ENCODE assay signal across 7 mouse cellular contexts in genomic region chr6:127887511-127888421, GRCm38 (mm10). TPM values are rescaled to one million over a fixed set of nuclear protein-coding genes. Genes with fewer than 3 reads are reported as not detected.
A peak's percentile ranks its signal among the peaks of the same experiment; 100 is the strongest.
DNase-seq lines count a peak whose midpoint lies in the region; ATAC-seq and TF ChIP-seq lines count a peak whose summit lies in the region.

Gene Tspan11, plus strand, starts transcription at chr6:127887589.

- no peak for TF ChIP-seq CTCF in ES-Bruce4 (IDR thresholded peaks at IDR 0.05; ENCODE audit: low read depth, low read length)

- H3K4me3 ChIP-seq in ES-Bruce4 (ENCODE audit: low read depth, low read length) = peak within 1 kb of the TSS; percentile 85
- peak within 1 kb of the TSS; percentile 51 for H3K4me3 ChIP-seq in forebrain, embryonic 13.5 days
- peak within 1 kb of the TSS; percentile 56 for H3K4me3 ChIP-seq in limb, embryonic 14.5 days (replicated peaks; ENCODE audit: low read length)
- H3K4me3 ChIP-seq in neural tube, embryonic 11.5 days (ENCODE audit: low read depth, low read length) = peak within 1 kb of the TSS; percentile 49

- H3K27me3 ChIP-seq in ES-Bruce4 (ENCODE audit: control insufficient read depth, insufficient read depth, low read length, poor library complexity, severe bottlenecking) = no peaks in the 10 kb centered on the region
- no peaks in the 10 kb centered on the region for H3K27me3 ChIP-seq in forebrain, embryonic 13.5 days
- H3K27me3 ChIP-seq in limb, embryonic 14.5 days (ENCODE audit: control insufficient read depth, insufficient read depth, low read length) = no peaks in the 10 kb centered on the region
- H3K27me3 ChIP-seq in neural tube, embryonic 11.5 days (ENCODE audit: control insufficient read depth, insufficient read depth, low read length) = no peaks in the 10 kb centered on the region

- H3K9me3 ChIP-seq in ES-Bruce4 (replicated peaks; ENCODE audit: control insufficient read depth, insufficient read depth, low read length, poor library complexity, severe bottlenecking) = no peaks in the 10 kb centered on the region
- no peaks in the 10 kb centered on the region for H3K9me3 ChIP-seq in forebrain, embryonic 13.5 days (replicated peaks)
- no peaks in the 10 kb centered on the region for H3K9me3 ChIP-seq in limb, embryonic 14.5 days (ENCODE audit: control insufficient read depth, low read length)
- no peaks in the 10 kb centered on the region for H3K9me3 ChIP-seq in neural tube, embryonic 11.5 days (ENCODE audit: control insufficient read depth, low read length)

- WGBS in forebrain, embryonic 13.5 days = 0% methylated on average over 34 of the region's 36 CpGs
- WGBS in limb, embryonic 14.5 days = 4% methylated on average over 36 of the region's 36 CpGs
- 2% methylated on average over 33 of the region's 36 CpGs for WGBS in neural tube, embryonic 11.5 days

- TF ChIP-seq EP300 in ES-Bruce4 (IDR thresholded peaks at IDR 0.05; ENCODE audit: insufficient read depth, low read depth, low read length) = no peak

- DNase-seq in R1 (ENCODE audit: low read depth, low spot score) = peak; percentile 65
- DNase-seq in heart, postnatal 36 days = peak; percentile 34 to 40
- DNase-seq in limb, embryonic 14.5 days (ENCODE audit: low spot score) = peak; percentile 55
- peak; percentile 63 for DNase-seq in neural tube, embryonic 11.5 days (ENCODE audit: low spot score)
- no peak for DNase-seq in spleen, adult 18-20 months

- no peak for TF ChIP-seq POLR2A in ES-Bruce4 (IDR thresholded peaks at IDR 0.05; ENCODE audit: insufficient read depth, low read length)
- TF ChIP-seq POLR2A in limb, embryonic 14.5 days (IDR thresholded peaks at IDR 0.05; ENCODE audit: borderline replicate concordance, extremely low read depth, insufficient read depth, insufficient read length) = 0 out of 2 replicates have a peak, but pooled peaks have one; percentile 22

- H3K36me3 ChIP-seq in ES-Bruce4 (ENCODE audit: control insufficient read depth, insufficient read depth, low read length, poor library complexity, severe bottlenecking) = no peaks in the 10 kb centered on the region
- H3K36me3 ChIP-seq in forebrain, embryonic 13.5 days (ENCODE audit: poor library complexity, severe bottlenecking) = no peaks in the 10 kb centered on the region
- H3K36me3 ChIP-seq in limb, embryonic 14.5 days (ENCODE audit: control insufficient read depth, insufficient read depth, low read length) = no peaks in the 10 kb centered on the region
- H3K36me3 ChIP-seq in neural tube, embryonic 11.5 days (ENCODE audit: control insufficient read depth, insufficient read depth, low read length) = no peaks in the 10 kb centered on the region

- no peaks in the 10 kb centered on the region for H3K4me1 ChIP-seq in ES-Bruce4 (ENCODE audit: control insufficient read depth, insufficient read depth, low read length)
- peaks cover 30% of the 10 kb centered on the region for H3K4me1 ChIP-seq in forebrain, embryonic 13.5 days
- H3K4me1 ChIP-seq in limb, embryonic 14.5 days (ENCODE audit: control insufficient read depth, insufficient read depth, low read length) = peaks cover 16% of the 10 kb centered on the region
- H3K4me1 ChIP-seq in neural tube, embryonic 11.5 days (ENCODE audit: control insufficient read depth, insufficient read depth, low read length) = peaks cover 9% of the 10 kb centered on the region

- peak; percentile 86 for ATAC-seq in forebrain, embryonic 13.5 days
- peak; percentile 65 for ATAC-seq in limb, embryonic 14.5 days (ENCODE audit: low FRiP score, low read depth)
- ATAC-seq in neural tube, embryonic 11.5 days (ENCODE audit: insufficient read depth, low FRiP score, low TSS enrichment) = peak; percentile 69

- H3K9ac ChIP-seq in ES-Bruce4 (ENCODE audit: low read depth, poor library complexity, severe bottlenecking) = peak within 1 kb of the TSS; percentile 49
- peak within 1 kb of the TSS; percentile 79 for H3K9ac ChIP-seq in forebrain, embryonic 13.5 days
- peak within 1 kb of the TSS; percentile 81 for H3K9ac ChIP-seq in limb, embryonic 14.5 days (ENCODE audit: low read depth, low read length, severe bottlenecking)
- H3K9ac ChIP-seq in neural tube, embryonic 11.5 days (ENCODE audit: low read length) = peak within 1 kb of the TSS; percentile 81

- H3K4me2 ChIP-seq in forebrain, embryonic 13.5 days = peak within 1 kb of the TSS; percentile 75
- H3K4me2 ChIP-seq in limb, embryonic 14.5 days (replicated peaks; ENCODE audit: low read depth, low read length, severe bottlenecking) = peak within 1 kb of the TSS; percentile 87
- peak within 1 kb of the TSS; percentile 84 for H3K4me2 ChIP-seq in neural tube, embryonic 11.5 days (ENCODE audit: low read depth)

- H3K27ac ChIP-seq in ES-Bruce4 (ENCODE audit: insufficient read depth, low read length) = no peak within 1 kb of the TSS
- H3K27ac ChIP-seq in forebrain, embryonic 13.5 days = peak within 1 kb of the TSS; percentile 90
- peak within 1 kb of the TSS; percentile 59 for H3K27ac ChIP-seq in limb, embryonic 14.5 days (replicated peaks; ENCODE audit: low read depth, low read length)
- no peak within 1 kb of the TSS for H3K27ac ChIP-seq in neural tube, embryonic 11.5 days (ENCODE audit: low read depth, low read length)

- intact Hi-C loops in heart, postnatal 36 days (cut with DNase I) = no loop called here

RNA-seq across cellular contexts. Expression of gene Tspan11, which starts in this region (rescaled TPM):
- polyA plus RNA-seq in ES-Bruce4 (2011; ENCODE audit: insufficient read depth, insufficient read length, low read depth, missing spikeins) = 0.12 TPM in 1 of 2 replicates, not detected in the other
- polyA plus RNA-seq in forebrain, embryonic 13.5 days (2015; fragmentation: Nextera tagmentation; extraction: Ambion mirVana) = 10.6 and 14.7 TPM in 2 replicates
- total RNA-seq in heart, postnatal 36 days (2021) = 1 to 10 TPM; 1.1 to 1.6 TPM
- polyA plus RNA-seq in limb, embryonic 14.5 days (2012; rRNA removed) = 18.5 and 20.1 TPM in 2 replicates
- 19.8 and 25.2 TPM in 2 replicates for polyA plus RNA-seq in limb, embryonic 14.5 days (2014; fragmentation: Nextera tagmentation; extraction: Ambion mirVana)
- polyA plus RNA-seq in neural tube, embryonic 11.5 days (2014; fragmentation: Nextera tagmentation; extraction: Ambion mirVana) = 10.3 and 11.7 TPM in 2 replicates

Comparison
In these comparisons a context has a peak if more than half of its experiments do, and no peak if none do; other contexts are left out.
1. RNA of gene Tspan11 (polyA plus RNA-seq): 18.5 to 25.2 TPM in limb, embryonic 14.5 days, 10.6 to 14.7 TPM in forebrain, embryonic 13.5 days and 10.3 to 11.7 TPM in neural tube, embryonic 11.5 days; 0.12 TPM in ES-Bruce4; every median in the first group is over 10 times any median in the second.
2. H3K27ac ChIP-seq: peak in forebrain, embryonic 13.5 days (single experiment) and limb, embryonic 14.5 days (single experiment); none in ES-Bruce4 (single experiment) and neural tube, embryonic 11.5 days (single experiment).
3. DNase-seq: peak in R1 (single experiment), heart, postnatal 36 days (2 of 2), limb, embryonic 14.5 days (single experiment) and neural tube, embryonic 11.5 days (single experiment); none in spleen, adult 18-20 months (0 of 2).
4. Peak in every context shown above with its lines, with median percentiles within 50 percentile points of each other: H3K4me3 ChIP-seq, H3K9ac ChIP-seq, ATAC-seq and H3K4me2 ChIP-seq.